Mouse (Mus musculus) bone marrow macrophage, adult 2 months (primary cell): ENCODE measurements around the gene Tln2. TPM values are rescaled to one million over a fixed set of nuclear protein-coding genes. Genes with fewer than 3 reads are reported as not detected.

Experiments
- H3K27ac ChIP-seq: 2 replicates; pipeline ENCODE4 v1.5.1; 2012; ENCODE audit warnings: low read depth, low read length; ENCODE audit not compliant: insufficient read depth
- H3K4me1 ChIP-seq: 2 replicates; pipeline ENCODE4 v1.6.1; 2012; ENCODE audit warnings: low read length; ENCODE audit not compliant: control insufficient read depth, insufficient read depth
- H3K4me3 ChIP-seq: 2 replicates; pipeline ENCODE4 v1.5.1; 2012; ENCODE audit warnings: mild to moderate bottlenecking, low read length, moderate library complexity; ENCODE audit not compliant: insufficient read depth
- CTCF ChIP-seq: IDR thresholded peaks from 2 replicates; pipeline ENCODE4 v1.5.1; 2012; ENCODE audit warnings: low read depth, mild to moderate bottlenecking, low read length, moderate library complexity
- POLR2A ChIP-seq: IDR thresholded peaks from 2 replicates; pipeline ENCODE4 v1.6.1; 2012; ENCODE audit warnings: mild to moderate bottlenecking, low read depth, low read length, borderline replicate concordance
- polyA plus RNA-seq: library from polyadenylated mRNA; stranded (reverse); fragments of >200 nt; gene quantifications from 2 replicates; pipeline ENCODE4 v1.2.4, GENCODE M21; 2012; ENCODE audit not compliant: missing spikeins, insufficient read depth, insufficient read length

Gene Tln2
- polyA plus RNA-seq, 1 experiment, result 0.42 TPM

DNA sequence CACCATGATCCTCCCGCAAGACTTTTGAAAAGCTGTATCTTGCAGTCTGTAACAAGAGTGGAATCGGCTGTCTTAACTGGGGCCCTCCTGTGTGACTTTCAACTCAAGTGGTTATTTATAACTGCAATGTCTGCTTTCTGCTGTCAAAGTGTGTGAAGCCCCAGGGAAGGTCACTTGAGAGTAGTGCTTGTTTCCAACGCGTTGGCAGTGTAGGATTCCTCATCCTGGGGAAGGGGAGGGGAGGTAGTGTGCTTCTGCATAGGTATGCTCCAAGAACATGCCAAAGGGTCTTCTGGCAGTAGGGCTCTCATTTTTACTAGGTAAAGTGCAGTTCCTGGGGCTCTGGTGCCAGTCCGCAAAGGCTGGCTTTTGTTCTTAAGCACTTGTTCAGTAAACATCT lies 29.9 kb downstream of the Tln2 start:
- Histone ChIP-seq H3K4me3 (no peak overlapping the region), H3K27ac (no peak overlapping the region), H3K4me1 (no peaks in the 10 kb centered on the region)
- no peak for TF ChIP-seq CTCF
- TF ChIP-seq POLR2A, result no peak

DNA sequence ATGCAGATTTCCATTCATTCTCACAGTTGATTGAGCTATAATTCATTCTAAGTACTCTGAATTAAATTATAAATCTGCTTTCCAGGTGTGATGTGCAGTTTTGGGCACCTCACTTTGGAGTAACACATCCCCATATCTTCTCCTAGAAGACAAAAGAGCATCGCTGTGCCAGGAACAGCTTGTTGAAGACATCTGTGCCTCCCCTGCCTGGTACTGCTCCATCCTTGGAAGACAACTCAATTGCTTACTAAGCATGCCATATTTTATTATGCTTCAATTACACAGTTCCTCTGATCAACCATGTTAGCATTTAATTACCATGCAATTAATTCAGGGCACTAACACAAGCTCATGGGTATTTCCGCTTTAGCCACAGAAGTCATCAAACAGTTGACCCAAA lies 31.8 kb downstream of the Tln2 start:
- TF ChIP-seq CTCF, result no peak
- no peak for TF ChIP-seq POLR2A
- Histone ChIP-seq H3K4me3 (no peak overlapping the region), H3K4me1 (no peaks in the 10 kb centered on the region), H3K27ac (no peak overlapping the region)

DNA sequence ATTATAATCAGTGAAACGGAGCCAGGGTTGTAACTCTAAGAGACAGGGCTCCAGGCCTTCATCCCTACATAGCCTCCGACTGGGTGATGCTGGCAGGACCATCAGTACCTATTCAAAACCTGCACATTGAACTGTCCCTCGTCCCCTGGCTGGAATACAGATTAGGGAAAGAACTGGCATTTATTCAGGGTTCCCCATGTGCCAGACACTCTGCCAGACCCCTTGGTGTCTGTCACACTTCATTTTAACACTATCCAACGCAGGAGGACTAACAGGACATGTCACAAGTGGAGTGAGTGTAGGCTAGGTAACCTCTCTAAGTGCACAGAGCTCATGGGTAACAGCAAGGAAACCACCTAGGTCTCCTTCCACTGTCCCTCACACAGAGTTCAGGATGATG lies 37.8 kb downstream of the Tln2 start:
- TF ChIP-seq CTCF, result no peak
- no peak for TF ChIP-seq POLR2A
- Histone ChIP-seq H3K27ac (no peak overlapping the region), H3K4me3 (no peak overlapping the region), H3K4me1 (no peaks in the 10 kb centered on the region)

DNA sequence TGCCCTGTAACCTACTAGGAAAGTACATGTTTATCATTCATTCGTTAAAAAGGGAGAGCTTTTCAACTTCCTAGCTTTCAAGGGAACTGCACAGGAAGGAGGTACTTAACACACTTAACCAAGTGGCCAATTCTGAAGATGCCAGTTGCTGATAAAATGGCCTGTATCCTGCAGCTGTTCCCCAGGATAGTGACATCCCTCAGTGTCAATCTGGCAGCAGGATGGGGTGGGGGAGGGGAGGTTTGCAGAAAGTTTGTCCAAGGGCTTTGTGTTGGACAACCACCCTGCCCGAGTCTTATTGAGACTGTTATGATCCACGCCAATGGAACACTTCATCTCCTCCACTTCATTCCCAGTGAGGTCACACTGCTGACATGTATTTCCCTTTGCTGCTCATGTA lies 50.0 kb downstream of the Tln2 start:
- H3K4me1 ChIP-seq, result no peaks in the 10 kb centered on the region
- no peak overlapping the region for H3K27ac ChIP-seq
- no peak for TF ChIP-seq POLR2A
- no peak overlapping the region for H3K4me3 ChIP-seq

DNA sequence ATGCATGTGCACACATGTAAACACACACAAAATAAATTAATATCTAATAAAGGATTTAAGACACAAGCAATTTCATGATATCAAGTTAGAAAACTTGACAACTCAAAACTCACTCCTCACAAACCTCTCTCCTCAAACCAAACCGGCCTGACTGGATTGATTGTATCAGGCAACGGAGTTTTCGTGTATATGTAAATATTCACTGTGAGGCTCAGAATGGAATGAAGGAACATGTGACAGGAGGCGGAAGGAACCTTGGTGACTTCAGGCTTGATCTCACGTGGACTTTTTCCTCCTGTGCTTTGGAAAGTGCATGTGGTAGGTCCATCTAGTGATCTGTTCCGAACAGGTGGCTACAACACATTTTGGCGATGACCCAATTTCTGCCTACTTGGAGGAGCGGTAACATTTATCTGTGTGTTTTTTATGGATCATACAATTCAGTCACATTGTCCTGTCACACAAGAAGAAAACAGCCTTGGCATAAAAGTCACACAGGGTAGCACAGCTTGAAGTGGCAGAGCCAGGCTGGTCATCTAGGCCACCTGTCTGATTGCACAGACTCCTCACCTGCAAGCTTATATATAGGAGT lies 54.7 kb downstream of the Tln2 start:
- H3K4me3 ChIP-seq, result no peak overlapping the region
- TF ChIP-seq CTCF (no peak), POLR2A (no peak)
- no peaks in the 10 kb centered on the region for H3K4me1 ChIP-seq
- no peak overlapping the region for H3K27ac ChIP-seq

DNA sequence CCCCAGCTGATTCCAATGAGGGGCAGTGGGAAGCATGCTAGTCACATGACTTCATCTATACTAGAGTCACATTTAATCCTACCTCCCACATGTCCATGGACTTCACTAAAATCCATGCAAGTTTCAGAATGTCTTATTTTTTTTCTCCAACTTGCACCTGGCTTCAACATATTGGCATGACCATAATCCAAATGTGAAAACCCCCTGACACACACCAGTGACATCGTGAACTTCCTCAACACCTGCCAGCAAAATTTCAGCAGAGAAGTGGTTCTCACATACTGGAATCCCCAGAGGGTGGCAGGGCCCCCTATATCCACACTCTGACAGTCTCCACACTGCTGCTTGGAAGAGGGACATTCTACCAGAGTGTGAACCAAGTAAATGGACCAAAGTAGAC lies 57.7 kb downstream of the Tln2 start:
- H3K27ac ChIP-seq, result no peak overlapping the region
- TF ChIP-seq POLR2A, result no peak
- no peak for TF ChIP-seq CTCF
- no peak overlapping the region for H3K4me3 ChIP-seq
- H3K4me1 ChIP-seq, result no peaks in the 10 kb centered on the region

DNA sequence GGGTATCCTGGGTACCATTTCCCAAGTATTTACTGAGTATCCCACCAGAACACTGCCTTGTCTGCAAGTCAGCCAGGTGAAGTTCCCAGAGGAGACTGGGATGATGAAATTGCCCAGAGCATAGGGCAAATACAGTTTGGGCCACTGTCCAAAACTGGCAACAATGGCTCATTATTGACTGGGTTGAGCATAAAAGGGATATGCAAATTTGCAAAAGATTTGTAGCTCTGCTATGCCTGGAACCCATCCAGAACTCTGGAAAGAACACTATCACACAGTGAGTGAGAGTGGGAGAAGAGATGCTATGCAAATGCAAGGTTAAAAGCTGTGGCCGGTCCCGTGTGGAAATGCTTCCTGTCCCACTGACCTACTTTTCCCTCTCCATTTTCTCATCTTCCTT lies 63.1 kb downstream of the Tln2 start:
- no peak for TF ChIP-seq CTCF
- TF ChIP-seq POLR2A, result no peak
- no peaks in the 10 kb centered on the region for H3K4me1 ChIP-seq

DNA sequence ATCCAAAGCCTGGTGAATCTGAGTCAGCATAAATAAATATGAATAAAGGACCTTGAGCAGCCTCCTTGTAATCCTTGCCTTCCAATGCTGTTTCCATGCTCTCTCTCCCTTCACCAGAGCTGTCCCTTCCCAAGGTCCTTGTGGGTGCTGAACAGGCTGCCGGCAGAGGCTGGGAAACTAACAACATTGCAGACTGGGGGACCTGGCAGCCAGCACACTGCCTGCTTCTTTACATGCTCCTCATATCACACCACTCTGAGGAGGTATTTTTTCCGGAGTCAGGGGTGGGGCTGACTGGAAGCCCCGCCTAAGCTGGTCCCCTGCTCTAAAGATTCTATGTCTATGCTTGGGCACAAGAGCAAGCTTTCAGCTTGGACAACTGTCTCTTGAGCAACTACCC lies 64.2 kb downstream of the Tln2 start:
- Histone ChIP-seq H3K27ac (no peak overlapping the region), H3K4me1 (no peaks in the 10 kb centered on the region), H3K4me3 (no peak overlapping the region)
- TF ChIP-seq POLR2A, result no peak
- TF ChIP-seq CTCF, result no peak

More for the DNA sequence above, 63.1 kb downstream of the Tln2 start:
- no peak overlapping the region for H3K4me3 ChIP-seq
- no peak overlapping the region for H3K27ac ChIP-seq

DNA sequence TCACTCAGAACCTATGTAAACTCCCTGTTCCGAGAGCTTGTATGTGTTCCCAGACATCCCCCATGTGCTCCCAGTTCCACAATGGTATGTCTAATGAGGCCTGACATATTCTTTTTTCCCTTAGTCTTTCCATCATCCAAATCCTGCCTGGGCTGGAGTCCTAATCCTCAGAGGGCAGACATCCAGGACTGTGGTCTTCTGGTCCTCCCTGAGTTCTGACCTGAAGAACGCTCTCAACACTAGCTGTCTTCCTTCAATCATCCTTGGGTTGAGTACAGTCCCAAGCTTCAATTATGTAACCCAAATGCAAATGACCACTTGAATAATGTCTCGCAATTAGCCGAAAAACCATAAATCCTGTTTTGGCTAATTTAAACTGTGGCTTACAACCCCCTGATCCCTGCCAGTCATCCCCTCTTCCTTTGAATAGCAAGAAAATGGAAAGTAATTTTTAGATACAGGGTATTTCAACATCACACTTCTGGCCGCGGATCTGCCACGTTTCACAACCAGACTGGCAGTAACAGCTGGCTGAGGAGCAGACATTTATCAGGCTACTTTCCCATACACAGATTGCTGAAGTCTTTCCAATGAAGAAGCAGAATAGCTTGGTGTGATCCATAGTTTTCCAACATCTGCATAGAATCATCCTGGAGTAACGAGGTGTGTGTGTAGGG lies 65.5 kb downstream of the Tln2 start:
- Histone ChIP-seq H3K27ac (no peak overlapping the region), H3K4me1 (no peaks in the 10 kb centered on the region), H3K4me3 (no peak overlapping the region)
- TF ChIP-seq CTCF (no peak), POLR2A (no peak)

DNA sequence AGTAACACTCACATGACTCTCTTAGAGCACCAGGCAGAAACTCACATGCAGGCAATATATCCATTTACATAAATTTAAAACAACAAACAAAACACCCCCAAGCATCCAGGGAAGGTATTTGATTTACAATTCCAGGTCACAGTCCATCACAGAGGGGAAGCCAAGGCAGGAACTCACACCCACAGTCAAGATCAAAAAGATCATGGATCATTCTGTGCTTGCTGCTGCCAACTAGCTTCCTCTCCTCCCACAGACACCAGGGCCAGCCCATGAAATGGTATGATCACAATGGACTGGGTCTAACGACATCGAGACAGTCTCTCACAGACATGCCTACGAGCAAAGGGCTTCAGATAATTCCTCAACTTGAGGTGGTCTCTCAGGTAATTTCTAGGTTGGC lies 70.1 kb downstream of the Tln2 start:
- H3K4me3 ChIP-seq, result no peak overlapping the region
- TF ChIP-seq CTCF, result no peak
- TF ChIP-seq POLR2A, result no peak
- no peaks in the 10 kb centered on the region for H3K4me1 ChIP-seq
- H3K27ac ChIP-seq, result no peak overlapping the region
